Mouse (Mus musculus) liver, adult 10 weeks (tissue): ENCODE results near the gene Mtmr12. TPM values are rescaled to one million over a fixed set of nuclear protein-coding genes. Genes with fewer than 3 reads are reported as not detected.

Experiments
- polyA plus RNA-seq: library from polyadenylated mRNA; stranded (reverse); fragments of 350-450 nt; fragmentation: Illumina TruSeq; extraction: RNeasy Lipid Tissue Mini Kit (QIAGEN cat#74804); gene quantifications from one replicate; pipeline ENCODE4 v1.2.3, GENCODE M21; 2014; ENCODE audit warnings: low read depth, low replicate concordance

Mtmr12 gene
- 4.4 TPM for polyA plus RNA-seq

GRCm38 (mm10) chr15:12204319-12205159 is at the start of gene Mtmr12:
Mtmr12 (plus strand) TSS chr15:12205028.

GRCm38 (mm10) chr15:12321091-12321787 is 116.4 kb downstream of the Mtmr12 start, which contains the start of gene Golph3:
Golph3 (plus strand) TSS chr15:12321450.

GRCm38 (mm10) chr15:12321788-12322621 is 117.2 kb downstream of the Mtmr12 start, which contains the start of gene 1810049J17Rik:
1810049J17Rik (minus strand) TSS chr15:12321899.

Other genes starting within 250 kb of the Mtmr12 start
- gene Sub1, start 208.0 kb upstream of the Mtmr12 start, polyA plus RNA-seq = 226 TPM
- gene Zfr, start 87.2 kb upstream of the Mtmr12 start, polyA plus RNA-seq = 76.9 TPM
- 120 TPM for gene Golph3, start 116.4 kb downstream of the Mtmr12 start, polyA plus RNA-seq
- not detected for gene 1810049J17Rik, start 116.9 kb downstream of the Mtmr12 start, polyA plus RNA-seq